Mouse (Mus musculus) layer of hippocampus, adult 2 months (tissue): ENCODE data around the gene Zfyve21. TPM values are rescaled to one million over a fixed set of nuclear protein-coding genes. Genes with fewer than 3 reads are reported as not detected.

Experiments
- DNase-seq, 2 experiments: peaks; one replicate each; pipeline ENCODE4 v3.0.0; 2022; ENCODE audit warnings: low spot score in 2 of 2
- H3K27ac ChIP-seq: fragments of 200-600 bp; 2 replicates; pipeline ENCODE4 v1.8.1; 2022
- H3K4me3 ChIP-seq: fragments of 200-600 bp; 2 replicates; pipeline ENCODE4 v1.8.1; 2022; ENCODE audit warnings: mild to moderate bottlenecking
- CTCF ChIP-seq: fragments of 200-600 bp; conservative IDR thresholded peaks from 2 replicates; pipeline ENCODE4 v1.8.1; 2022; ENCODE audit warnings: antibody characterized with exemption, mild to moderate bottlenecking, moderate library complexity
- long read RNA-seq, 2 experiments: library from polyadenylated mRNA; stranded (forward); transcript quantifications; one replicate each; pipeline ENCODE4 v2.0.0; 2021; ENCODE audit warnings: borderline mapping rate in 2 of 2
- total RNA-seq, 2 experiments: library from RNA; stranded (reverse); gene quantifications; 2 replicates each; pipeline ENCODE4 v1.2.3; 2021

Zfyve21 gene
- 10 to 100 TPM; 20.0 to 20.6 TPM for total RNA-seq
- long read RNA-seq, experiment 1, transcript Zfyve21-201 (7 exons, 1,308 nt) = major isoform, 16 of 37 reads
- long read RNA-seq, experiment 1, transcript Zfyve21-207 (8 exons, 794 nt) = minor isoform, 7 of 37 reads
- long read RNA-seq, experiment 1, partial matches to known transcripts = 1 of 37 reads
- long read RNA-seq, experiment 1, other reads (novel, unspliced or antisense) = 13 of 37 reads
- long read RNA-seq, experiment 2, transcript Zfyve21-207 (8 exons, 794 nt) = minor isoform, 6 of 39 reads
- long read RNA-seq, experiment 2, transcript Zfyve21-201 (7 exons, 1,308 nt) = major isoform, 17 of 39 reads
- long read RNA-seq, experiment 2, partial matches to known transcripts = 1 of 39 reads
- long read RNA-seq, experiment 2, other reads (novel, unspliced or antisense) = 13 of 39 reads

DNA sequence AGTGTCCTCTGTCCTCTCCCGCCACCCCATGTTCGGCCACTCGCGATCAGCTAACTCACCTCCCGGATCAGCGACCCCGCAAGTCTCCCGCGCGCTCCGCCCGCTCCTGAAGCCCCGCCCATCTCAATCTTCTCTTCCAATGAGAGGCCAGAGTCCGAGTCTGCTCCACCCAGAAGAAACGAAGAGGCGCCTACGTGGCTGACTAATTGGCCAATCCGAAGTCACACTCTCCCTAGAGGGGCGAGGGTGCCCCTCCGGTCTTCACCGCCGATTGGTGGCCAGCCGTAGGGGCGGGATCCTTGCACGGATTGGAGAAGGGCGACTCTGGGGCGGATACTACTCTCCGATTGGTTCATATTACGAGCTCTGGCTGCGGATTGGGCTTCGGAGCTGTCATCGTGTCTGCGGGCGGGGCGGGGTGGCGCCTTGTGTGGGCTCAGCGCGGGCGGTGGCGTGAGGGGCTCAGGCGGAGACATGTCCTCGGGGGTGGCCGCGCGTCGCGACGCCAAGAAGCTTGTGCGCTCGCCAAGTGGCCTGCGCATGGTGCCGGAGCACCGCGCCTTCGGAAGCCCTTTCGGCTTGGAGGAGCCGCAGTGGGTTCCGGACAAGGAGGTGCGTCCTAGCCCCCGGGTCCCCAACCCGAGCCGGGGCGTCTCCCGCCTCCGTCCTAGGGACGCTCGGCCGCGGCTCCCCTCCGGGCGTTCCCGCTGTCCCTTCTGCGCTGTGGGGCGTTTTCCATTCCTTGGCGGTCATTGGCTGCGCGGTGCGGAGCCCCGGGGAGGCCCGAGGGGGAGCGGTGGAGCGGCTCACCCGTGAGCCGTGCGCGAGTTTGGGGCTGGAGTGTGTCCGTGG lies at the start of gene Zfyve21, which contains the start of gene Xrcc3:
Gene Zfyve21, plus strand, starts transcription at position 405 of the 852 bp plus-strand sequence.
Gene Xrcc3, minus strand, starts transcription at position 108 of the 852 bp plus-strand sequence.
- H3K27ac ChIP-seq = peak within 1 kb of the TSS; percentile 96
- DNase-seq = peak; percentile 94 to 99
- peak within 1 kb of the TSS; percentile 79 for H3K4me3 ChIP-seq
- TF ChIP-seq CTCF = no peak

DNA sequence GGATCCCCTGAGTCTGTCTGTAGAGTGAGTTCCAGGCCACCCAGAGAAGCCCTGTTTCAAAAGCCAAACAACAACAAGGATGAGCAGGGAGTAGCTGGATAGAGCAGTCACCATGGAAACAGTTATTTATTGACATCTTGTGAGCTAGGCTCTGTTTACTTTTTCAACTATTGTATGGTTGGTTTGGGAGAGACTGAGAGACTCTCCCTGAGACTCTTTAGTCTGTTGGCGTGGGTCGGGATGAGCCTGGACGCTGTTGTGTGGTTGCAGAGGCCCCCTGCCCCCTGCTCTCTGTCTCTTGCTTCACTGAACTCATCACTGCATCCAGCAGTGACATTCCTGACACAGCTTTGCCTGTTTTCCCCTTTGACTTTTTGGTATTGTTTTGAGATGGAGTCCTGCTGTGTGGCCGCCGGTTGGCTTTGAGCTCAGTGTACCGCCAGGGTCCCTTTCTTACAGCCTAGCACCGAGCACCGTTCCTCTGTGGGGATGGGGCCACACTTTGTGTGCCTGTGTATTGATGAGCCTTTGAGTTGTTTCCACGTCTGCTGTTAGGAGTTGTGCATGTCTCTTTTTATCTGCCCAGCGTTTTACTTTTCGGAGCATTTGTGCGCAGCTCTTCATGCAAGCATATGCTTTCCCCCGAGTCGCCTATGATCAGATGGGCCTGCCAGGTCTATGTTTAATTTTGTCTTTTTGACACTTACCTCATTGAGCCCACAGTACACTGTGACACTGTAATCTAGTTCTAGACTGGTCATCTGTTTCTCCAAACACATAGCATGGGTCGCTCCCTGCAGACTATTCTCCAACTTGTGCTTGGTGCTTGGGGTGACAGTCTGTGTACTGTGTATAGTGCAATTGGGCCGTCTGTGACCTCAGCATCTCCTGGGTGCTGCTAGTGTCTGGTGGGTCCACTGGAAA lies 47.4 kb upstream of the Zfyve21 start:
- H3K27ac ChIP-seq = peak overlapping the region; percentile 80
- H3K4me3 ChIP-seq = peak overlapping the region; percentile 26
- no peak for DNase-seq

GRCm38 (mm10) chr12:111768322-111768928 lies 45.5 kb upstream of the Zfyve21 start:
- no peak for DNase-seq
- no peak overlapping the region for H3K4me3 ChIP-seq
- no peak for TF ChIP-seq CTCF
- peak overlapping the region; percentile 80; the same call in 1 of the 2 replicates for H3K27ac ChIP-seq

More for the DNA sequence above, 47.4 kb upstream of the Zfyve21 start:
- no peak for TF ChIP-seq CTCF

GRCm38 (mm10) chr12:111769306-111769705 lies 44.7 kb upstream of the Zfyve21 start:
- peak in 1 of 2 experiments; percentile 50 for DNase-seq
- no peak overlapping the region for H3K4me3 ChIP-seq
- H3K27ac ChIP-seq = peak overlapping the region; percentile 80
- peak; percentile 64 for TF ChIP-seq CTCF

DNA sequence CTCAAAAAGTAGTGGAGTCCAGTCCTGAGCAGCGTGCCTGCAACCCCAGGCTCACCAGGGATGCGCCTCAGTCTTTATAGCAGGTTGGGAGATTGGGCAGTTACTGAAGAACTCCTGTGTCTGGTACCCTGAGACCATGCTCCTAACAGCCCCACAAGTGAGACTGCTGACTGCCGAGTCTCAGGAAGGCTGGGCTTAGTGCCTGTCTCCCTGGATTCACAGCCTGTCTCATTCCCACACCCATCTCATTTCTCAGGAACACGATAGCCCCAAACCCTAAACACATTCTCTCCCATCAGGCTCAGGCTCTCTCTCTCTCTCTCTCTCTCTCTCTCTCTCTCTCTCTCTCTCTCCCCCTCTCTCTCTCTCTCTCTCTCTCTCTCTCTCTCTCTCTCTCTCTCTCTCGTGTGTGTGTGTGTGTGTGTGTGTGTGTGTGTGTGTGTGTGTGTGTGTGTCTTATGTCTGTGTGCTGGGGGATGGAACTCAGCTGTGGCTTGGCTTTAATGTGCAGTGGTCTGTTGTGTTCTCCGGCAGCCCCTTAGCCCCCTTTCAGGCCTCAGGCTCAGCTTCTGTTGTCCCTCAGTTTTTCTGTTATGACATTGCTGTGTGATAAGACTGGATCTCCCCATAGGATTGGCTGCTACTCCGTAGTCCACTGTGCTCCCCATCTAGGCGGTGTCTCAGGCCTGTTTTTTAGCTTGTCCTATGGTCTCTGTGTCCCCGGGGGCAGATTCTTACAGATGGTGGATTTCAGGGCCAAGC lies 44.0 kb upstream of the Zfyve21 start:
- H3K4me3 ChIP-seq = no peak overlapping the region
- no peak for TF ChIP-seq CTCF
- H3K27ac ChIP-seq = peak overlapping the region; percentile 80
- no peak for DNase-seq

GRCm38 (mm10) chr12:111770651-111771050 lies 43.3 kb upstream of the Zfyve21 start:
- DNase-seq = no peak
- H3K4me3 ChIP-seq = no peak overlapping the region
- H3K27ac ChIP-seq = peak overlapping the region; percentile 57
- no peak for TF ChIP-seq CTCF

DNA sequence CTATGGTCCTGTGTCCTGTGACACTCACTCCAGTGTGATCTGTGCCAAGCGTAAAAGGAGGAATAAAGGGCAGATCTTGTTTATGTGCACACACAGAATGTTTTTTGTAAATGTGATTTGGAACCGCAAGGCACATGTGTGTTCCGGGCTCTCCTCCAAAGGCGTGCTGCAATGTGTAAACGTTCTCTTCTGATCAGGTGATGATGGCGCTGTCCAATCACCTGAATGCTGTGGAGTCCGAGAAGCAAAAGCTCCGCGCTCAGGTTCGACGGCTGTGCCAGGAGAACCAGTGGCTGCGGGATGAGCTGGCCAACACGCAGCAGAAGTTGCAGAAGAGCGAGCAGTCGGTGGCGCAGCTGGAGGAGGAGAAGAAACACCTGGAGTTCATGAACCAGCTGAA lies 39.8 kb upstream of the Zfyve21 start:
- peak overlapping the region; percentile 59; the same call in 1 of the 2 replicates for H3K27ac ChIP-seq
- DNase-seq = no peak
- no peak overlapping the region for H3K4me3 ChIP-seq
- TF ChIP-seq CTCF = no peak

DNA sequence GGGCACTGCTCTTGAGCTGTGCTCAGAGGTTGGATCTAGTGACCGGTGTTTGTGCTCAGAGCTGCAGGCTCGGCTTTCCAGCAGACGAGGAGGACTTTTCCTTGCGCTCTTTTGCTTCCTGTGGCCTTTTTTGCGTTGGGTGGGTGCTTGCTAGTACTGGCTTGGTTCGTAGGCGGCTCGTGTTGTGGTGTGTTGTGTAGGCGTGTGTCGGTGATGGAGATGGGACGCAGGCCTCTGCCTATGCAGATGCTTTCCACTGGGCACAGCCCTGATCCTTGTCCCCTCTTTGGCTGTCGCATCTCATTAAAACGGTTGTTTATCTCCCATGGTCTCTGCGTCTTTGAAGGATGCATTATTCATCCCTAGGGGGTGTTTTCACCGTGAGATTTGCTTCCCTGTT lies 39.1 kb upstream of the Zfyve21 start:
- no peak for DNase-seq
- no peak for TF ChIP-seq CTCF
- H3K4me3 ChIP-seq = no peak overlapping the region; the same call in 1 of the 2 replicates
- peak overlapping the region; percentile 59; the same call in 1 of the 2 replicates for H3K27ac ChIP-seq

DNA sequence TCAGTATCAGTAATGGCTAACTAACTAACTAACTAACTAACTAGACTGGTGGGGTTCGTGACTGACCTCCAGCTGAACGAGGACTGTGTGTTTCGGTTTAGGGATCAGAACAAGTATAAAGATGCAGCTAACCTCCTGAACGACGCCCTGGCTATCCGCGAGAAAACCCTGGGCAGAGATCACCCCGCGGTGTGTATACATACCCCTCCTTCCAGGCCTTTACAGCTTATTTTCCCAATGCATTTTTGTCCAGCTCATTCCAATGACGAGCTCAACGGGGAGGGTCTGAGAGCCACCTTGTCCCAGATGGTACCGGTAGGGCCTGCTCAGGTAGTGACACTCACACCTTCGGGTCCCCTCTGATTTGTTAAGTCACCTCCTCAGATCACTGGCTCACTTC lies 36.1 kb upstream of the Zfyve21 start:
- Histone ChIP-seq H3K27ac (no peak overlapping the region), H3K4me3 (no peak overlapping the region)
- no peak for DNase-seq
- no peak for TF ChIP-seq CTCF

DNA sequence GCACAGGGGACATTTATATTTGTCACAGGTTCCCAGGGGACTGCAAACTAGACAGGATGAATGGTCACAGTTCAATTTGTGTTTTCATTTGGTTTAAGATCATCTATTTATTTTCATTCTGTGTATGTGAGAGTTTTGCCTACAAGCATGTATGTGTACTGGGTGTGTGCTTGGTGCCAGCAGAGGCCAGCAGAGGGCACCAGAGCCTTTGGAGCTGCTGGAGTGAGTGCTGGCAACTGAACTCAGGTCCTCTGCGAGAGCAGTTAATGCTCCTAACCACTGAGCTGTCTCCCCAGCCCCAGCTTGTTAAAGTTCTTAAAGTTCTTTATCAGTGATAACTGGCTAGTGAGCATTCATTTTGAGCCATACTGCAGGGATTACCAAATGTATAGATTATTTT lies 34.4 kb upstream of the Zfyve21 start:
- Histone ChIP-seq H3K27ac (no peak overlapping the region), H3K4me3 (no peak overlapping the region)
- no peak for DNase-seq
- TF ChIP-seq CTCF = peak; percentile 54

DNA sequence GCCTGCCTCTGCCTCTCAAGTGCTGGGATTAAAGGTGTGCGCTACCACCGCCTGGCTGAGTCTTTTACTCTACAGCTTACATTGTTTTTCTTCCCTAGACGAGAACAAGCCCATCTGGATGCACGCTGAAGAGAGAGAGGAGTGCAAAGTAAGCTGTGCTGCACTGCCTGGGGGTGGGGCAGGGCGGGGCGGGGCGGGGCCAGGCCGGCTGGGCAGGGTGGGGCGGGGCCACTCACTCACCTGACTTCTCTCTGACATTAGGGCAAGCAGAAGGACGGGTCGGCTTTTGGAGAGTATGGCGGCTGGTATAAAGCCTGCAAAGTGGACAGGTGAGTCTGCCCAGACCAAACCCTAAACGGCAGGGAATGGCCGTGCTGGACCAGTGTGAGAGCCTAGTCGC lies 28.8 kb upstream of the Zfyve21 start:
- H3K27ac ChIP-seq = no peak overlapping the region
- no peak overlapping the region for H3K4me3 ChIP-seq
- DNase-seq = no peak
- TF ChIP-seq CTCF = no peak
